In genomic region chr4:8921477-8922385, GRCm38 (mm10) we compare ENCODE assay signal across 8 mouse cellular contexts.
DNase-seq lines count a peak whose midpoint lies in the region; ATAC-seq and TF ChIP-seq lines count a peak whose summit lies in the region.

No protein-coding gene starts in this region.

- peaks cover 14% of the 10 kb centered on the region for H3K4me1 ChIP-seq in lung, embryonic 15.5 days
- peaks cover 36% of the 10 kb centered on the region for H3K4me1 ChIP-seq in forebrain, embryonic 13.5 days
- peaks cover 11% of the 10 kb centered on the region for H3K4me1 ChIP-seq in liver, embryonic 13.5 days (replicated peaks)
- no peaks in the 10 kb centered on the region for H3K4me1 ChIP-seq in stomach, postnatal 0 days (replicated peaks; ENCODE audit: control insufficient read depth, insufficient read depth)

- H3K27me3 ChIP-seq in lung, embryonic 15.5 days: no peaks in the 10 kb centered on the region; the same call in 1 of the 2 replicates
- H3K27me3 ChIP-seq in forebrain, embryonic 13.5 days: peaks cover 3% of the 10 kb centered on the region; the same call in 1 of the 2 replicates
- peaks cover 7% of the 10 kb centered on the region for H3K27me3 ChIP-seq in liver, embryonic 13.5 days
- no peaks in the 10 kb centered on the region for H3K27me3 ChIP-seq in stomach, postnatal 0 days (ENCODE audit: control insufficient read depth, insufficient read depth, low read length)

- no peak overlapping the region; the same call in 1 of the 2 replicates for H3K9ac ChIP-seq in lung, embryonic 15.5 days
- peak overlapping the region; percentile 53 for H3K9ac ChIP-seq in forebrain, embryonic 13.5 days
- peak overlapping the region; percentile 36; the same call in 1 of the 2 replicates for H3K9ac ChIP-seq in liver, embryonic 13.5 days
- peak overlapping the region; percentile 23; the same call in 1 of the 2 replicates for H3K9ac ChIP-seq in stomach, postnatal 0 days (ENCODE audit: low read length)

- no peaks in the 10 kb centered on the region for H3K36me3 ChIP-seq in lung, embryonic 15.5 days
- no peaks in the 10 kb centered on the region for H3K36me3 ChIP-seq in forebrain, embryonic 13.5 days (ENCODE audit: poor library complexity, severe bottlenecking)
- H3K36me3 ChIP-seq in liver, embryonic 13.5 days: no peaks in the 10 kb centered on the region
- no peaks in the 10 kb centered on the region for H3K36me3 ChIP-seq in stomach, postnatal 0 days (ENCODE audit: control insufficient read depth, insufficient read depth, low read length)

- DNase-seq in lung, postnatal 14 days: no peak
- no peak for DNase-seq in liver, embryonic 13.5 days
- peak; percentile 33 for DNase-seq in stomach, postnatal 0 days (ENCODE audit: low spot score)
- DNase-seq in adrenal gland, adult 2 months: no peak
- no peak for DNase-seq in cerebellum, postnatal 14 days
- no peak for DNase-seq in lung, postnatal 10 days

- H3K4me3 ChIP-seq in lung, embryonic 15.5 days: no peak overlapping the region
- peak overlapping the region; percentile 7 for H3K4me3 ChIP-seq in forebrain, embryonic 13.5 days
- peak overlapping the region; percentile 15; the same call in 1 of the 2 replicates for H3K4me3 ChIP-seq in liver, embryonic 13.5 days (replicated peaks)
- H3K4me3 ChIP-seq in stomach, postnatal 0 days (ENCODE audit: low read depth, low read length): no peak overlapping the region

- TF ChIP-seq EP300 in stomach, postnatal 0 days (optimal IDR thresholded peaks at IDR 0.05): no peak

- ATAC-seq in lung, embryonic 15.5 days (ENCODE audit: borderline replicate concordance, extremely low read depth, low FRiP score, low TSS enrichment): no peak
- ATAC-seq in forebrain, embryonic 13.5 days: peak; percentile 75
- no peak for ATAC-seq in liver, embryonic 13.5 days (ENCODE audit: low read depth)
- no peak for ATAC-seq in stomach, postnatal 0 days (ENCODE audit: low FRiP score, low TSS enrichment)

- TF ChIP-seq CTCF in stomach, postnatal 0 days (IDR thresholded peaks at IDR 0.05; ENCODE audit: low read depth): no peak

- no peak overlapping the region for H3K27ac ChIP-seq in lung, embryonic 15.5 days
- no peak overlapping the region for H3K27ac ChIP-seq in forebrain, embryonic 13.5 days
- no peak overlapping the region for H3K27ac ChIP-seq in liver, embryonic 13.5 days
- no peak overlapping the region for H3K27ac ChIP-seq in stomach, postnatal 0 days (replicated peaks)

- H3K9me3 ChIP-seq in lung, embryonic 15.5 days: no peaks in the 10 kb centered on the region
- no peaks in the 10 kb centered on the region for H3K9me3 ChIP-seq in forebrain, embryonic 13.5 days (replicated peaks)
- no peaks in the 10 kb centered on the region for H3K9me3 ChIP-seq in liver, embryonic 13.5 days (replicated peaks)
- H3K9me3 ChIP-seq in stomach, postnatal 0 days (ENCODE audit: control insufficient read depth, low read length): no peaks in the 10 kb centered on the region

- 16% methylated on average over 31 of the region's 31 CpGs for WGBS in lung, embryonic 15.5 days
- 5% methylated on average over 31 of the region's 31 CpGs for WGBS in forebrain, embryonic 13.5 days
- 14% methylated on average over 31 of the region's 31 CpGs for WGBS in liver, embryonic 13.5 days (ENCODE audit: insufficient replicate concordance)
- WGBS in stomach, postnatal 0 days: 21% methylated on average over 31 of the region's 31 CpGs

- peak overlapping the region; percentile 57 for H3K4me2 ChIP-seq in lung, embryonic 15.5 days
- peak overlapping the region; percentile 57 for H3K4me2 ChIP-seq in forebrain, embryonic 13.5 days
- peak overlapping the region; percentile 61 for H3K4me2 ChIP-seq in liver, embryonic 13.5 days
- H3K4me2 ChIP-seq in stomach, postnatal 0 days (replicated peaks; ENCODE audit: low read depth): peak overlapping the region; percentile 37

Comparison
In these comparisons a context has a peak if more than half of its experiments do, and no peak if none do; other contexts are left out.
1. H3K4me3 ChIP-seq: peak in forebrain, embryonic 13.5 days (single experiment) and liver, embryonic 13.5 days (single experiment); none in lung, embryonic 15.5 days (single experiment) and stomach, postnatal 0 days (single experiment).
2. Peak in every context shown above with its lines, with median percentiles within 50 percentile points of each other: H3K4me2 ChIP-seq.